Mouse (Mus musculus) olfactory bulb, adult 2 months (tissue): ENCODE measurements around the gene Gm38655. TPM values are rescaled to one million over a fixed set of nuclear protein-coding genes. Genes with fewer than 3 reads are reported as not detected.

ENCODE experiments used
- H3K27ac ChIP-seq: fragments of 200-500 bp; 2 replicates; pipeline ENCODE4 v1.5.1; 2012; ENCODE audit warnings: low read depth, low read length; ENCODE audit not compliant: insufficient read depth
- H3K4me1 ChIP-seq: fragments of 200-500 bp; 2 replicates; pipeline ENCODE4 v1.6.1; 2012; ENCODE audit warnings: low read length; ENCODE audit not compliant: control insufficient read depth, insufficient read depth
- H3K4me3 ChIP-seq: fragments of 200-500 bp; 2 replicates; pipeline ENCODE4 v1.5.1; 2012; ENCODE audit warnings: mild to moderate bottlenecking, low read depth, low read length, moderate library complexity; ENCODE audit not compliant: insufficient read depth
- CTCF ChIP-seq: fragments of 200-500 bp; IDR thresholded peaks from 2 replicates; pipeline ENCODE4 v1.5.1; 2012; ENCODE audit warnings: low read depth, mild to moderate bottlenecking, low read length, moderate library complexity; ENCODE audit not compliant: insufficient read depth
- POLR2A ChIP-seq: fragments of 200-500 bp; IDR thresholded peaks from 2 replicates; pipeline ENCODE4 v1.6.1; 2012; ENCODE audit warnings: mild to moderate bottlenecking, low read depth, low read length, moderate library complexity; ENCODE audit not compliant: insufficient read depth
- WGBS: fragments of 180-500 bp; shearing (Covaris S2); methylation state at CpG from one replicate; pipeline ENCODE4 v1.1.7; 2018; 5-methylcytosine and 5-hydroxymethylcytosine counted together
- polyA plus RNA-seq: library from polyadenylated mRNA; stranded (reverse); fragments of >200 nt; gene quantifications from 2 replicates; pipeline ENCODE4 v1.2.4, GENCODE M21; 2012; ENCODE audit warnings: low replicate concordance; ENCODE audit not compliant: missing spikeins, insufficient read depth, insufficient read length

The Gm38655 gene
- polyA plus RNA-seq: not detected in 2 replicates

DNA sequence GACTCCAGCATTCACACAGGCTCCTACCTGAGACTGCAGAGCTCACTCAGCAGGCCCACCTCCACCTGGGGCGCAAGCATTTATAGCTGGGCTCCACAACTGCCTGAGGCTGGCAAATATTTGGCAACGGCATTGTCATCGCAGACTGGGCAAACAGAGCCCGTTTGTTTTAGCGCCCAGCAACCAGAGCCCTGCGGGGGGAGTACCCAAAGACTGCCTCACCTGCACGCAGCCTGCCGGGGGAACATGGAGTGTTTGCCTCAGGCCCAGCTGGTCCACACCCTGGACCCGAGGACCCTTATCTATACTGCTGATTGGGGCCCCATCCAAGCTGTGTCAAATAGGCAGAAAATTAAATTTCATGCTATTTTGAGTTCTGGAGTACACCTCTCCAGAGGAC, at the start of gene Gm38655:
Gene Gm38655, minus strand, starts transcription at position 61 of the 400 bp plus-strand sequence.
- H3K4me3 ChIP-seq: no peak within 1 kb of the TSS
- TF ChIP-seq CTCF: no peak
- TF ChIP-seq POLR2A: no peak
- no peak within 1 kb of the TSS for H3K27ac ChIP-seq
- 57% methylated on average over 9 of the region's 9 CpGs for WGBS
- H3K4me1 ChIP-seq: no peaks in the 10 kb centered on the region

DNA sequence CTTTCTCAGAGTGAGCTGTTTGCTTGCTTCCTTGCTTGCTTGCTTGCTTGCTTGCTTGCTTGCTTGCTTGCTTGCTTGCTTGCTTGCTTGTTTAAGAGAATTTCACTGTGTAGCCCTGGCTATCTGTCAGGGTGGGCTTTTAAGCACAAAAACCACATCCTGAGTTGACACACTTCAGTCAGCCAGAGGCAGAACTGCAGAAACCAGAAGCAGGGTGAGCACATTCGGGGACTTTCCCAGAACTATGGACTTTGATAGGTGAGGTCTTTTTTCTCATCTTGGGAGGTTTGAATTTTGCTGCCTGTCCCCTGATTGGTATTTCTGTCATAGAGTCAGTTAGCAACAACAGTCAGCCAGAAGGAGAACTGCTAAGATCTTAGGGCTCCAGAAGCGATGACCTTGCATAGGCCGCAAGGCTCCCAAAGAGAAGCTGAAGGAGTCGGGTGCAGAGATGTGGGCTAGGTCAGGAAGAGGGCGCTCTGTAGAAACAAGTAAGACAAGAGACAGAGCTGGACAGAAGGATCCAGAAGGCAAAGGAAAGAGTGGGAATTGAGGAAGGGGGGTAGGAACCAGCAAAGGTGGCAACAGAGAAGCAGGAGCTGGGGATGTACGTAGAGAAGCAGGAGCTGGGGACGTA, 49.4 kb upstream of the Gm38655 start:
- Histone ChIP-seq H3K4me1 (peaks cover 15% of the 10 kb centered on the region), H3K4me3 (no peak overlapping the region), H3K27ac (no peak overlapping the region)
- no peak for TF ChIP-seq POLR2A
- TF ChIP-seq CTCF: no peak
- 91% methylated on average over 7 of the region's 7 CpGs for WGBS

DNA sequence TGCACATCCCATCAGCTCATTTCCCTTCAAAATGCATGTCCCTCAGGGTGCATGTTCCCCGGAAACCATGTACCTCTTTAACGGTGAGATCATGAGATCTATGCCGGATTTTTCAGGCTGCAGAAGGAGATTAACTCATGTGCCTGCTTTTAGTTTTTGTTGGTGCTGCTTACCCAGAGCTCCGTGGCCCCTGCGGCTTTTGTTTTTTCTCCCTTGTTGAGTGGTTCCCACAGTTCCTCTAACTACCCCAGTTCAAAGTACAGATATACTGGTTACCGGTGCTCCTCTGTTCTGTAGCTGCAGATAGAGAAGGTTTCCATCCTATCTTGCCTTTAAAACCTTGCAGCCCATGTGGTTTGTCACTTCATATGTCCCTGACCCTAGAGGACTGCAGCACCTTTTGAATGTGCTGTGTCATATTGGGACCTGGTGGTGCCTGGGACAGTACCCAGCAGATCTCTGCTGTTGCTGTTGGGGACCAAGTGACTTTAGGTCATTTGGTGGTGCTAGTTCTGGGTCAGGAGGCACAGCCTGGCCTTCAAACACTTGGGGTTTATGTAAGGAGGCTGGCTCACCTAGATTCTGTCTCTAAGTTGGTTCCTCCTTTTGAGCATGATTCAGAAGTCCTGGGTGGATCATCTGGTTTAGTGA, 47.8 kb upstream of the Gm38655 start:
- H3K4me1 ChIP-seq: peaks cover 15% of the 10 kb centered on the region
- H3K4me3 ChIP-seq: peak overlapping the region; percentile 34; the same call in 1 of the 2 replicates
- WGBS: 18% methylated on average over 6 of the region's 6 CpGs
- TF ChIP-seq POLR2A (no peak), CTCF (no peak)
- H3K27ac ChIP-seq: peak overlapping the region; percentile 59; the same call in 1 of the 2 replicates

DNA sequence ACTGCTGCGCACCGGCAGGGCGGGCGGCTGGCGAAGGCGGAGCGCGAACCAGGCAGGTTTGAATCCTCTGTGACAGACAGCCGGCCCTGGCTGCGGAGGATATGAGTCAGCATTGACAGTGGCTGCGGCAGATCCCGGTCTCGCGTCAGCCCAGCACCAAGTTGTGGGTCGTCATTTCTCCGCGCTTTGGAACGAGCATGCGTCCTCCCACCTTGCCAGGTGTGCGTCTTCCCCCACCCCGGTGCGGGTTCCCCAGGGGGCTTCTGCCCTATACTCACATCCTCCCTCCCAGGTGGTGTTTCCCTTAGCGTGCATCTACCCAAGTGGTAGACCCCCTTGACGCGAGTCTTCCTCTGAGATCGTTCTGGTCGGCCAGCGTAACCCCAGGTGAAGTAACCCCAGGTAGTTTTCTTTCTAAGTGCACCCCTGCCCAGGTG, 47.3 kb upstream of the Gm38655 start:
- Histone ChIP-seq H3K27ac (peak overlapping the region; percentile 59; the same call in 1 of the 2 replicates), H3K4me3 (peak overlapping the region; percentile 34), H3K4me1 (peaks cover 15% of the 10 kb centered on the region)
- 13% methylated on average over 23 of the region's 28 CpGs for WGBS

DNA sequence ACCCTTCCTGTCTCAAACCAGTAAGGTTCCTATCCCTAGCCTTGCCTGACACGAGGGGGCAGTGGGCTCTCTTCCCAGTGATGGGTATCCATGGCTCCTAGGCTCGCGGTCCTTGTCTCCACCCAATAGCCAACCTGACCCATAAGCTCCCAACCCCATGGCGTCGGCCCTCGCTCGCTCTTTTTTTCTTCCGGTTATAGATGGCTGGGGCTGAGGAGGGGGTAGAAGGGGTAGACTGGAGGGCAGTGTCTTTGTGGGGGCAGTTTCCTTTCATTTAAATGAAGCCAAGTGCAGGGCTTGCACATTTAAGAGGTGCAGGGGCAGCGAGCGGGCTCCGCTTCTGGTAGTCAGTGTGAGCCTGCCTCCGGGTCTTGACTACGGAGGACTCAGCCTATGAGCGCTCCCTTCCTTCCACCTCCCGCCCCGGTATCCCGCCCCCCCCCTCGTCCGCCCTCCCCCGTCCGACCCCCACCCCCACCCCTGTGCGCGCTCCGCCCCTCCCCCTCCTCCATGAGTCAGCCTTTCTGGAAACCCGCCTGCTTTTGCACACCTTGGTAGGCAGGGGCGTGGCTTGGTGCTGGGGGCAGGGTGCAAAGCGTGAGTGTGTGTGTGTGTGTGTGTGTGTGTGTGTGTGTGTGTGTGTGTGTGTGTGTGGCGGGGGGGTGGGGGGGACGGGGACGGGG, 46.7 kb upstream of the Gm38655 start:
- peak overlapping the region; percentile 74 for H3K27ac ChIP-seq
- peak overlapping the region; percentile 47 for H3K4me3 ChIP-seq
- TF ChIP-seq POLR2A (no peak), CTCF (no peak)
- H3K4me1 ChIP-seq: peaks cover 15% of the 10 kb centered on the region
- 1% methylated on average over 27 of the region's 30 CpGs for WGBS

DNA sequence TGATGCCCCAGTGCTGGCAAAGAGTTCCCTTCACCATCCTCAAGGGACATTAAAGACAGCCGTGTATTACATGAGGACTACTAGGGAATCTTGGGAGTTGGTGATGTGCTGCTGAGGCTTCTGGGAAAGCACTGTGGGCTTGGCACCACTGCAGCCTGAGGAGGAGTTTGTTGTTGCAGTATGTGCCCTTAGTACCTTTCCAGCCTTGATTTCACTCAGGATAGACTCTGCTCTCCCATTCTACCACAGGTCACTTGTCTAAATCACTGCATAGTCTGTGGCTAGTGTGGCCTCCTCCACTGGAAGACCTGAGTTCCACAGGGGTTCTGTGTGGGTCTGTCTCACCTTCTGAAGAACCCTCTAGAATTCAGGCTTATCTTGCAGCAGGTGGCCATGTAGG, 45.5 kb upstream of the Gm38655 start:
- Histone ChIP-seq H3K4me1 (peaks cover 15% of the 10 kb centered on the region), H3K4me3 (no peak overlapping the region), H3K27ac (peak overlapping the region; percentile 17; the same call in 1 of the 2 replicates)
- 77% methylated on average over 1 of the region's 1 CpGs for WGBS
- no peak for TF ChIP-seq CTCF
- no peak for TF ChIP-seq POLR2A

DNA sequence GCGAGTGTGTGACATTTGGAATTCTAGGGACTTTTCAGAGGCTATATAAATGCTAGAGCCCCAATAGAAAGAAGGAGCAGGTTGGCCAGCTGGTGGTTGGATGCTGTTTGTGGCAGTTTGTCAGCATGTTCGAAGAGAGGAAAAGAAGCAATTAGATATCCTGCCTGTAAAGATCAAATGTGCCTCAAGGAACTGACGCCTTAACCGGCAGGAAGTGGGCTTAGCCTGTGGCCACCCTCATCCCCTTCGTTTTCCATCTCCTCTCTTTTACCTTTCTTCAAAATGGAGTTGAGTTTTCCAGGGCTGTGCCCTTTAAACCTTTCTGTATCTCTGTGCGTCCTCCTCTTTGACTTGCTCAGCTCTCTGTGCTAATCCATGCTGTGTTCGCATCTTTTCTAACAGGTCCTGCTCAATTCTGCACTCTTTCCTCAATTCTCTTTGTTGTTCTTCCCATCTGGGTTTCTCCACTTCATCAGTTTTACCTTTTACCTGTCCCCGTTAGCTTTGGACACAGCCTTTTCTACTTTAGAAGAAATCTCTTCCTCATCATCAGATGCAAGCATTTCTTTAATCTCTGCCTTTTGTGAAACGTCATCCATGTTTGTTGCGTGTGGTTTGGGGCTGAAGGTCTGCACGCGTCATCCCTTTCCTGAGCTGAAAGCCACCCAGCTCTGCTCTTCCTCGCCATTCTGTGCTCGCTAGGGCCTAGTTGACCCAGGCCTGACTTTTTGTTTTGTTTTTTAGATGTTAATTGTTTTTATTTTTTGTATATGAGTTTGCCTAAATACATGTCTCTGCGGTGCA, 44.4 kb upstream of the Gm38655 start:
- TF ChIP-seq CTCF (no peak), POLR2A (no peak)
- Histone ChIP-seq H3K27ac (no peak overlapping the region), H3K4me3 (no peak overlapping the region), H3K4me1 (peaks cover 15% of the 10 kb centered on the region)
- 94% methylated on average over 15 of the region's 15 CpGs for WGBS

DNA sequence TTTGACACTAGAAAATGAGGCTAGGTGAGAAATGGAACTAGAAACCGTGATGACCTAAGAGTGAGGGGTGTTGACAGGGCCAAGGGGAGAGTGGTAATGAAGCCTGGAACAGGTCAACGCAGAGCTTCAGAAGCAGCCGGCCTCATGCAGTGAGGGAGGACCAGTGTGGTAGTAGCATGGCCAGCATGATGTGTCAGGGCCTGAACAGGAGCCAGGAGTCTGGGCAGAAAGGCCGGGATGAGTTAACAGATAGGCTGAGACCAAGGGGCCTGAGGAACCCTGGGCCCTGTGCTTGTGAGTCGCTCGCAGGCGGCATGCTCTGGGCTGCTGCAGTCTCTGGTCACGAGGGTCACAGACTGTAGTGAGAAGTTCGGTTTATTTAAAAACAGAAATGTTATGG, 43.7 kb upstream of the Gm38655 start:
- Histone ChIP-seq H3K4me3 (no peak overlapping the region), H3K27ac (no peak overlapping the region), H3K4me1 (peaks cover 15% of the 10 kb centered on the region)
- 89% methylated on average over 9 of the region's 9 CpGs for WGBS
- no peak for TF ChIP-seq POLR2A
- TF ChIP-seq CTCF: no peak

DNA sequence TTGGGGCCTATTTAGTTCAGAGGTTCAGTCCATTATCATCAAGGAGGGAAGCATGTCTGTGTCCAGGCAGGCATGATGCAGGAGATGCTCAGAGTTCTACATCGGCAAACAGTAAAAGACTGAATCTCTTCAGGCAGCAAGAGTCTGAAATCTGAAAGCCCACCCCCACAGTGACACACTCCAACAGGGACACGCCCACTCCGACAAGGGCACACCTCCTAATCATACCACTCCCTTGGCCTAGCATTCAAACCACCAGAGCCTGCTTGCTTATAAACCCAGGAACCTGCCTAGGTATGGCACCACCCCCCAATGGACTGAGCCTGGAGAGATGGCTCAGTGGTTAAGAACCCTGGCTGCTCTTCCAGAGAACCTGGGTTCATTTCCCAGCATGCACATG, 40.2 kb upstream of the Gm38655 start:
- Histone ChIP-seq H3K27ac (no peak overlapping the region), H3K4me1 (peaks cover 8% of the 10 kb centered on the region), H3K4me3 (no peak overlapping the region)
- TF ChIP-seq CTCF (no peak), POLR2A (no peak)
- WGBS: 79% methylated on average over 3 of the region's 3 CpGs
